In genomic region chr11:101167963-101168300, GRCm38 (mm10) we compare ENCODE assay signal across 17 mouse cellular contexts. TPM values are rescaled to one million over a fixed set of nuclear protein-coding genes. Genes with fewer than 3 reads are reported as not detected.
DNase-seq lines count a peak whose midpoint lies in the region; ATAC-seq and TF ChIP-seq lines count a peak whose summit lies in the region.
"Had no signal": no experiment of that assay in that cellular context is flagged by ENCODE, and none has a peak within 500 bp of the region (broad histone marks: within the 10 kb centered on the region; RNA-seq: fewer than 3 reads in every experiment).

No protein-coding gene starts in this region.

- no peak overlapping the region for H3K27ac ChIP-seq in kidney, postnatal 0 days
- H3K27ac ChIP-seq in embryonic facial prominence, embryonic 13.5 days, result no peak overlapping the region
- H3K27ac ChIP-seq: forebrain, embryonic 15.5 days; hindbrain, embryonic 12.5 days; intestine, embryonic 15.5 days; macrophage; midbrain, embryonic 12.5 days had no signal

- 0 out of 2 replicates have a peak overlapping the region, but pooled peaks have one; percentile 8 for H3K4me3 ChIP-seq in kidney, postnatal 0 days (replicated peaks; ENCODE audit: low read depth, low read length)
- 0 out of 2 replicates have a peak overlapping the region, but pooled peaks have one; percentile 1 for H3K4me3 ChIP-seq in embryonic facial prominence, embryonic 13.5 days
- H3K4me3 ChIP-seq in myocyte, result peak overlapping the region; percentile 99
- H3K4me3 ChIP-seq: forebrain, embryonic 15.5 days; hindbrain, embryonic 12.5 days; midbrain, embryonic 12.5 days had no signal

- no peaks in the 10 kb centered on the region for H3K9me3 ChIP-seq in kidney, postnatal 0 days (replicated peaks; ENCODE audit: low read length)
- H3K9me3 ChIP-seq in embryonic facial prominence, embryonic 13.5 days, result no peaks in the 10 kb centered on the region
- H3K9me3 ChIP-seq: forebrain, embryonic 15.5 days; hindbrain, embryonic 12.5 days; intestine, embryonic 15.5 days; midbrain, embryonic 12.5 days had no signal

- H3K4me2 ChIP-seq in kidney, postnatal 0 days (ENCODE audit: low read length), result peak overlapping the region; percentile 75; the same call in 1 of the 2 replicates
- H3K4me2 ChIP-seq in embryonic facial prominence, embryonic 13.5 days, result no peak overlapping the region
- H3K4me2 ChIP-seq in myocyte (ENCODE audit: low read depth), result peak overlapping the region; percentile 25
- H3K4me2 ChIP-seq: forebrain, embryonic 15.5 days; hindbrain, embryonic 12.5 days; midbrain, embryonic 12.5 days had no signal

- 41% methylated on average over 8 of the region's 8 CpGs for WGBS in kidney, postnatal 0 days
- 51% methylated on average over 8 of the region's 8 CpGs for WGBS in embryonic facial prominence, embryonic 13.5 days

- H3K36me3 ChIP-seq in kidney, postnatal 0 days (ENCODE audit: insufficient read depth, low read length), result peaks cover 33% of the 10 kb centered on the region
- peaks cover 35% of the 10 kb centered on the region for H3K36me3 ChIP-seq in embryonic facial prominence, embryonic 13.5 days
- peaks cover 31% of the 10 kb centered on the region for H3K36me3 ChIP-seq in myocyte (ENCODE audit: control insufficient read depth, insufficient read depth)

- ATAC-seq in kidney, postnatal 0 days (replicated peaks; ENCODE audit: low FRiP score, low read depth), result no peak
- no peak for ATAC-seq in embryonic facial prominence, embryonic 13.5 days (ENCODE audit: insufficient number of reproducible peaks, insufficient read depth, low FRiP score, low TSS enrichment, low read depth)
- ATAC-seq: forebrain, embryonic 15.5 days; intestine, embryonic 15.5 days; liver, postnatal 0 days had no signal

- peaks cover 24% of the 10 kb centered on the region for H3K79me2 ChIP-seq in myocyte (ENCODE audit: control insufficient read depth, insufficient read depth)

- H3K9ac ChIP-seq in kidney, postnatal 0 days (ENCODE audit: low read depth, low read length), result 0 out of 2 replicates have a peak overlapping the region, but pooled peaks have one; percentile 13
- no peak overlapping the region for H3K9ac ChIP-seq in embryonic facial prominence, embryonic 13.5 days
- H3K9ac ChIP-seq: forebrain, embryonic 15.5 days; hindbrain, embryonic 12.5 days; intestine, embryonic 15.5 days; liver, postnatal 0 days; midbrain, embryonic 12.5 days had no signal

- no peak for TF ChIP-seq CTCF in kidney, postnatal 0 days (IDR thresholded peaks at IDR 0.05; ENCODE audit: low read depth)

- DNase-seq in heart, adult 11 months, result peak; percentile 94
- DNase-seq in heart, postnatal 4 days, result no peak
- no peak for DNase-seq in kidney, postnatal 0 days (ENCODE audit: low spot score)
- DNase-seq in kidney, postnatal 25 days, result no peak
- DNase-seq in urinary bladder, adult 18-20 months (ENCODE audit: low spot score in 2 of 2), result no peak
- DNase-seq: embryo, embryonic 11 days; liver; liver, postnatal 0 days; thymus, postnatal 36 days had no signal

- TF ChIP-seq POLR2A in myocyte (IDR thresholded peaks at IDR 0.05; ENCODE audit: insufficient read length, low read depth), result no peak

- peaks cover 40% of the 10 kb centered on the region for H3K4me1 ChIP-seq in kidney, postnatal 0 days (replicated peaks; ENCODE audit: insufficient read depth, low read length)
- peaks cover 63% of the 10 kb centered on the region for H3K4me1 ChIP-seq in embryonic facial prominence, embryonic 13.5 days

- no peak overlapping the region for H3ac ChIP-seq in myocyte (ENCODE audit: control insufficient read depth, insufficient read length)

- H3K27me3 ChIP-seq in kidney, postnatal 0 days (ENCODE audit: insufficient read depth, low read length), result no peaks in the 10 kb centered on the region
- H3K27me3 ChIP-seq in embryonic facial prominence, embryonic 13.5 days, result peaks cover 79% of the 10 kb centered on the region
- no peaks in the 10 kb centered on the region for H3K27me3 ChIP-seq in myocyte (ENCODE audit: control insufficient read depth, insufficient read depth, insufficient read length)

TF ChIP-seq in myocyte, 11 proteins besides CTCF, POLR2A, EP300 and RAD21:
- TF ChIP-seq MYOG (IDR thresholded peaks at IDR 0.05; ENCODE audit: control insufficient read depth in 1 of 3, insufficient read depth in 1 of 3, insufficient read length in 2 of 3, low read depth in 2 of 3), result no peak

RNA-seq across cellular contexts. Expression of gene Cntnap1, which starts 2.4 kb away (rescaled TPM):
- total RNA-seq in heart, postnatal 4 days (2021), result 1 to 10 TPM; 1.5 to 1.6 TPM
- polyA plus RNA-seq in kidney, postnatal 0 days (2015; fragmentation: Nextera tagmentation; extraction: Ambion mirVana), result 0.75 and 0.78 TPM in 2 replicates
- 0.50 and 1.2 TPM in 2 replicates for polyA plus RNA-seq in embryonic facial prominence, embryonic 13.5 days (2015; fragmentation: Nextera tagmentation; extraction: Ambion mirVana)
- 1.3 TPM for polyA plus RNA-seq in myocyte (2012; fragmentation: generic; extraction: Trizol)

RNA-seq across cellular contexts. Expression of gene Plekhh3, which starts 3.2 kb away (rescaled TPM):
- 10 to 100 TPM; 23.1 to 27.3 TPM for total RNA-seq in heart, postnatal 4 days (2021)
- 14.1 and 16.6 TPM in 2 replicates for polyA plus RNA-seq in kidney, postnatal 0 days (2015; fragmentation: Nextera tagmentation; extraction: Ambion mirVana)
- 9.7 and 10.2 TPM in 2 replicates for polyA plus RNA-seq in embryonic facial prominence, embryonic 13.5 days (2015; fragmentation: Nextera tagmentation; extraction: Ambion mirVana)
- polyA plus RNA-seq in myocyte (2012; fragmentation: generic; extraction: Trizol), result 53.6 TPM

RNA-seq across cellular contexts. Expression of gene Ccr10, which starts 7.3 kb away (rescaled TPM):
- not detected for total RNA-seq in heart, postnatal 4 days (2021)
- polyA plus RNA-seq in kidney, postnatal 0 days (2015; fragmentation: Nextera tagmentation; extraction: Ambion mirVana), result 0.36 and 0.45 TPM in 2 replicates
- polyA plus RNA-seq in embryonic facial prominence, embryonic 13.5 days (2015; fragmentation: Nextera tagmentation; extraction: Ambion mirVana), result 0.15 and 0.27 TPM in 2 replicates
- polyA plus RNA-seq in myocyte (2012; fragmentation: generic; extraction: Trizol), result 0.56 TPM
- total RNA-seq: granulocyte monocyte progenitor cell, adult 5-6 weeks had no signal
- polyA plus RNA-seq: macrophage had no signal

RNA-seq across cellular contexts. Expression of gene Tubg2, which starts 12.2 kb away (rescaled TPM):
- total RNA-seq in heart, postnatal 4 days (2021), result 1 to 10 TPM; 6.6 to 7.0 TPM
- polyA plus RNA-seq in kidney, postnatal 0 days (2015; fragmentation: Nextera tagmentation; extraction: Ambion mirVana), result 4.3 and 4.9 TPM in 2 replicates
- polyA plus RNA-seq in embryonic facial prominence, embryonic 13.5 days (2015; fragmentation: Nextera tagmentation; extraction: Ambion mirVana), result 12.6 and 12.9 TPM in 2 replicates
- 0.18 TPM for polyA plus RNA-seq in myocyte (2012; fragmentation: generic; extraction: Trizol)
- total RNA-seq: granulocyte monocyte progenitor cell, adult 5-6 weeks had no signal

RNA-seq across cellular contexts. Expression of gene Tubg1, which starts 48.2 kb away (rescaled TPM):
- total RNA-seq in heart, postnatal 4 days (2021), result 10 to 100 TPM; 53.5 to 53.7 TPM
- 48.4 and 56.7 TPM in 2 replicates for polyA plus RNA-seq in kidney, postnatal 0 days (2015; fragmentation: Nextera tagmentation; extraction: Ambion mirVana)
- 69.7 and 77.2 TPM in 2 replicates for polyA plus RNA-seq in embryonic facial prominence, embryonic 13.5 days (2015; fragmentation: Nextera tagmentation; extraction: Ambion mirVana)
- 87.5 TPM for polyA plus RNA-seq in myocyte (2012; fragmentation: generic; extraction: Trizol)

Comparison
In these comparisons a context has a peak if more than half of its experiments do, and no peak if none do; other contexts are left out.
1. H3K4me3 ChIP-seq: peak in every context shown above with its lines; median percentile 99 in myocyte; 8 in kidney, postnatal 0 days; 1 in embryonic facial prominence, embryonic 13.5 days.